Mouse (Mus musculus): ENCODE results near the gene Nrbf2. TPM values are rescaled to one million over a fixed set of nuclear protein-coding genes. Genes with fewer than 3 reads are reported as not detected.
A peak's percentile ranks its signal among the peaks of the same experiment; 100 is the strongest.

Gene Nrbf2
- polyA plus RNA-seq, 1 experiment from 2014 or later: 37.0 TPM

GRCm38 (mm10) chr10:67296482-67297152 lies 11.5 kb upstream of the Nrbf2 start:
- no peak overlapping the region for H3K4me3 ChIP-seq (ENCODE audit: low read depth, low read length)
- no peak for ATAC-seq (ENCODE audit: low read depth)
- 76% methylated on average over 8 of the region's 8 CpGs for WGBS

DNA sequence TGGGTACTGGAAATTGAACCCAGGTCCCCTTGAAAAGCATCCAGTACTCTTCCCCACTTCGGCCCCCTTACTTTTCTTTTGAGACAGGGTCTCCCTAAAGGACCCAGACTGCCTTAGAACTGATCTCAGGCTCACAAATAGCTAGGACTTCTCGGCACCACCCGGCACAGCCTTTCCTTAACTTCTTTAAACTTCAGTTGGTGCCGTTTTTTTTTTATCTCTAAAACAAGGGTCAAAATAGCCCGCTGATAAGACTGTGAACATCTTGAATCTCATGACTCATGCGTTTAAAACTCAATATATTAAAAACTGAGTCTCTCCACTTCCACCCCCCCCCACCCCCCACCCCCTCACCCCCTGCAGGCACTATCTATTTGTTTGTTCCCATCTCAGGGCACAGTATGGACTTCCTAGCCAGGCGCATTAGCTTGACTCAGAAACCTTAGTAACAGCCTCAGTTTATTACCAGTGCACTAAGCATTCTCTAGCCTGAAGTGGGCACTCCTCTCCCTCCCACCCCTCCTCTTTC lies 10.9 kb upstream of the Nrbf2 start:
- Histone ChIP-seq H3K4me3 (ENCODE audit: low read depth, low read length) (no peak overlapping the region), H3K4me2 (ENCODE audit: low read depth, low read length) (no peak overlapping the region), H3K27me3 (ENCODE audit: control insufficient read depth, insufficient read depth, low read length) (no peaks in the 10 kb centered on the region), H3K9ac (replicated peaks; ENCODE audit: low read depth, low read length) (no peak overlapping the region), H3K36me3 (ENCODE audit: control insufficient read depth, insufficient read depth, low read length) (no peaks in the 10 kb centered on the region), H3K27ac (ENCODE audit: low read depth, low read length) (no peak overlapping the region), H3K4me1 (ENCODE audit: control insufficient read depth, insufficient read depth, low read length) (no peaks in the 10 kb centered on the region), H3K9me3 (ENCODE audit: control insufficient read depth, low read length) (no peaks in the 10 kb centered on the region)
- ATAC-seq (ENCODE audit: low read depth): no peak
- WGBS: 77% methylated on average over 7 of the region's 7 CpGs

More at GRCm38 (mm10) chr10:67296482-67297152, 11.5 kb upstream of the Nrbf2 start:
- H3K9me3 ChIP-seq (ENCODE audit: control insufficient read depth, low read length): no peaks in the 10 kb centered on the region
- H3K4me2 ChIP-seq (ENCODE audit: low read depth, low read length): no peak overlapping the region
- no peaks in the 10 kb centered on the region for H3K27me3 ChIP-seq (ENCODE audit: control insufficient read depth, insufficient read depth, low read length)
- no peak overlapping the region for H3K9ac ChIP-seq (replicated peaks; ENCODE audit: low read depth, low read length)
- H3K36me3 ChIP-seq (ENCODE audit: control insufficient read depth, insufficient read depth, low read length): no peaks in the 10 kb centered on the region
- no peaks in the 10 kb centered on the region for H3K4me1 ChIP-seq (ENCODE audit: control insufficient read depth, insufficient read depth, low read length)
- no peak overlapping the region for H3K27ac ChIP-seq (ENCODE audit: low read depth, low read length)

DNA sequence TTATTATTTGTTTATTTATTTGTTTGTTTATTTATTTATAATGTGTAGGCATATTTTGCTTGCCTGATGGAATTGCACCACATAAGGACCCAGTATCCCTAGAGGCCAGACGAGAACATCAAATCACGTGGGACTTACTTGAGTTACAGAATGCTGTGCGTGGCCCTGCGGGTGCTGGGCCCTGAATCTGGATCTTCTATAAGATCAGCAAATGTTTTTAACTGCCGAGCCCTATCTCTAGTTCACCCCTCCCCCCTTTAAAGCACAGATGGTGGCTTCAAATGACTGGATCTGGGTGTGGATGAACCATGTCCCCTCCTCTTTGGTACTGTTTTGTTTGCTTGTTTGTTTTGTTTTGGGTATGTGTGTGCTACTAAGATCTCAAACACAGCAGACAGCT lies 10.2 kb upstream of the Nrbf2 start:
- H3K4me1 ChIP-seq (ENCODE audit: control insufficient read depth, insufficient read depth, low read length): no peaks in the 10 kb centered on the region
- no peaks in the 10 kb centered on the region for H3K36me3 ChIP-seq (ENCODE audit: control insufficient read depth, insufficient read depth, low read length)
- H3K27me3 ChIP-seq (ENCODE audit: control insufficient read depth, insufficient read depth, low read length): no peaks in the 10 kb centered on the region
- no peak overlapping the region for H3K27ac ChIP-seq (ENCODE audit: low read depth, low read length)
- WGBS: 72% methylated on average over 5 of the region's 5 CpGs
- H3K9ac ChIP-seq (replicated peaks; ENCODE audit: low read depth, low read length): no peak overlapping the region
- no peaks in the 10 kb centered on the region for H3K9me3 ChIP-seq (ENCODE audit: control insufficient read depth, low read length)
- no peak overlapping the region for H3K4me3 ChIP-seq (ENCODE audit: low read depth, low read length)
- no peak overlapping the region for H3K4me2 ChIP-seq (ENCODE audit: low read depth, low read length)
- no peak for ATAC-seq (ENCODE audit: low read depth)

GRCm38 (mm10) chr10:67291087-67291486 lies 6.0 kb upstream of the Nrbf2 start:
- WGBS: 74% methylated on average over 8 of the region's 8 CpGs
- no peaks in the 10 kb centered on the region for H3K27me3 ChIP-seq (ENCODE audit: control insufficient read depth, insufficient read depth, low read length)
- H3K9ac ChIP-seq (replicated peaks; ENCODE audit: low read depth, low read length): no peak overlapping the region
- no peak for ATAC-seq (ENCODE audit: low read depth)
- no peaks in the 10 kb centered on the region for H3K4me1 ChIP-seq (ENCODE audit: control insufficient read depth, insufficient read depth, low read length)
- H3K36me3 ChIP-seq (ENCODE audit: control insufficient read depth, insufficient read depth, low read length): no peaks in the 10 kb centered on the region
- no peak overlapping the region for H3K27ac ChIP-seq (ENCODE audit: low read depth, low read length)
- H3K4me3 ChIP-seq (ENCODE audit: low read depth, low read length): no peak overlapping the region
- no peak overlapping the region for H3K4me2 ChIP-seq (ENCODE audit: low read depth, low read length)
- no peaks in the 10 kb centered on the region for H3K9me3 ChIP-seq (ENCODE audit: control insufficient read depth, low read length)

DNA sequence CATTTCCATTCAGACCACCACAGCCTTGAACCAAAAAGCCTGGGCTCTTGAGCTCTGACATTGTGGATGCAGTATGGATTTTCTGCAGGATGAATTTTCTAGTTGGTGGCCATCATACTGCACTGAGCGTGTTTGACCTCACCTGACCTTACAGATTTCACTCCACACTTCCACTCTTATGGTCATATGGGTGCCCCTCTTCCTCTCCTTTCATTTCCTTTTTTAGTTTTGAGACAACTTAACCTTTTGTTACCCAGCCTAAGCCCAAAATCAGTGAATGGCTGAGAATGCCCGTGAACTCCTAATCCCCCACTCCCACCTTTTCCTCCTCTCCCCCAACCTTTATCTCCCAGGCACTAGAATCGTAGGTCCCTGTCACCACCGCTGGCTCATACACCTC lies 5.5 kb upstream of the Nrbf2 start:
- 74% methylated on average over 4 of the region's 4 CpGs for WGBS
- Histone ChIP-seq H3K27me3 (ENCODE audit: control insufficient read depth, insufficient read depth, low read length) (no peaks in the 10 kb centered on the region), H3K36me3 (ENCODE audit: control insufficient read depth, insufficient read depth, low read length) (no peaks in the 10 kb centered on the region), H3K9ac (replicated peaks; ENCODE audit: low read depth, low read length) (no peak overlapping the region), H3K4me3 (ENCODE audit: low read depth, low read length) (no peak overlapping the region), H3K4me2 (ENCODE audit: low read depth, low read length) (no peak overlapping the region), H3K4me1 (ENCODE audit: control insufficient read depth, insufficient read depth, low read length) (no peaks in the 10 kb centered on the region), H3K9me3 (ENCODE audit: control insufficient read depth, low read length) (no peaks in the 10 kb centered on the region), H3K27ac (ENCODE audit: low read depth, low read length) (no peak overlapping the region)
- ATAC-seq (ENCODE audit: low read depth): no peak

GRCm38 (mm10) chr10:67287877-67288276 lies 2.8 kb upstream of the Nrbf2 start:
- Histone ChIP-seq H3K27ac (ENCODE audit: low read depth, low read length) (no peak overlapping the region), H3K4me2 (ENCODE audit: low read depth, low read length) (no peak overlapping the region), H3K4me3 (ENCODE audit: low read depth, low read length) (no peak overlapping the region), H3K36me3 (ENCODE audit: control insufficient read depth, insufficient read depth, low read length) (no peaks in the 10 kb centered on the region), H3K9me3 (ENCODE audit: control insufficient read depth, low read length) (no peaks in the 10 kb centered on the region), H3K4me1 (ENCODE audit: control insufficient read depth, insufficient read depth, low read length) (peaks cover 11% of the 10 kb centered on the region), H3K9ac (replicated peaks; ENCODE audit: low read depth, low read length) (no peak overlapping the region), H3K27me3 (ENCODE audit: control insufficient read depth, insufficient read depth, low read length) (no peaks in the 10 kb centered on the region)
- 58% methylated on average over 3 of the region's 3 CpGs for WGBS
- ATAC-seq (ENCODE audit: low read depth): no peak

- Histone ChIP-seq H3K9me3 (ENCODE audit: control insufficient read depth, low read length) (no peaks in the 10 kb centered on the region), H3K4me3 (ENCODE audit: low read depth, low read length) (peak overlapping the region; percentile 72), H3K27ac (ENCODE audit: low read depth, low read length) (peak overlapping the region; percentile 66), H3K4me2 (ENCODE audit: low read depth, low read length) (peak overlapping the region; percentile 90), H3K9ac (replicated peaks; ENCODE audit: low read depth, low read length) (peak overlapping the region; percentile 78), H3K27me3 (ENCODE audit: control insufficient read depth, insufficient read depth, low read length) (no peaks in the 10 kb centered on the region), H3K4me1 (ENCODE audit: control insufficient read depth, insufficient read depth, low read length) (peaks cover 15% of the 10 kb centered on the region), H3K36me3 (ENCODE audit: control insufficient read depth, insufficient read depth, low read length) (no peaks in the 10 kb centered on the region)
- under 1% methylated on average over 35 of the region's 41 CpGs for WGBS
- peak; percentile 80; the same call in 1 of the 2 replicates for ATAC-seq (ENCODE audit: low read depth)
Observed at GRCm38 (mm10) chr10:67284761-67285175, 337 bp downstream of the Nrbf2 start.

GRCm38 (mm10) chr10:67284311-67284710 lies 794 bp downstream of the Nrbf2 start:
- Histone ChIP-seq H3K9ac (replicated peaks; ENCODE audit: low read depth, low read length) (peak overlapping the region; percentile 78), H3K4me2 (ENCODE audit: low read depth, low read length) (peak overlapping the region; percentile 90), H3K9me3 (ENCODE audit: control insufficient read depth, low read length) (no peaks in the 10 kb centered on the region), H3K27ac (ENCODE audit: low read depth, low read length) (peak overlapping the region; percentile 66), H3K4me3 (ENCODE audit: low read depth, low read length) (peak overlapping the region; percentile 72), H3K36me3 (ENCODE audit: control insufficient read depth, insufficient read depth, low read length) (no peaks in the 10 kb centered on the region), H3K27me3 (ENCODE audit: control insufficient read depth, insufficient read depth, low read length) (no peaks in the 10 kb centered on the region), H3K4me1 (ENCODE audit: control insufficient read depth, insufficient read depth, low read length) (peaks cover 15% of the 10 kb centered on the region)
- no peak for ATAC-seq (ENCODE audit: low read depth)
- WGBS: 2% methylated on average over 10 of the region's 10 CpGs

DNA sequence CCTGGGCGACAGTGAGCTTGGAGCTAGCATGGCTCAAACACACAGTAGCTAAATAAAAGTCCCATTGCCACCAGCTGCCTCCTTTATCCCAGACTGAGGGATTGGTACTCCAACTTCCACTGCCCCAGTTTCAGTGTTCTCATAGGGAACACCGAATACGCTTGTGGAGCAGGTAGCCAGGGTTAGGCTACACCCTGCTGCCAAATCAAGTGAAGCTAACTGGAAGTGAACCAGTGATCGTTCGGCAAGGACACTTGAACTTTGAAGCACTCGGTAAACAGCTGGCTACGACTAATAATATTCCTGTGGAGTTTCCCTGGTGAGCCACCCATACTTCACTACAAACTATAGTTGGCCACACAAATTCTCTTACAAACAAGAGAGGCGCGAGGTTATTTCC lies 1.6 kb downstream of the Nrbf2 start:
- Histone ChIP-seq H3K9ac (replicated peaks; ENCODE audit: low read depth, low read length) (no peak overlapping the region), H3K4me1 (ENCODE audit: control insufficient read depth, insufficient read depth, low read length) (peaks cover 15% of the 10 kb centered on the region), H3K27ac (ENCODE audit: low read depth, low read length) (no peak overlapping the region), H3K4me3 (ENCODE audit: low read depth, low read length) (no peak overlapping the region; the same call in 1 of the 2 replicates), H3K9me3 (ENCODE audit: control insufficient read depth, low read length) (no peaks in the 10 kb centered on the region), H3K36me3 (ENCODE audit: control insufficient read depth, insufficient read depth, low read length) (no peaks in the 10 kb centered on the region), H3K27me3 (ENCODE audit: control insufficient read depth, insufficient read depth, low read length) (no peaks in the 10 kb centered on the region), H3K4me2 (ENCODE audit: low read depth, low read length) (peak overlapping the region; percentile 20; the same call in 1 of the 2 replicates)
- 90% methylated on average over 9 of the region's 9 CpGs for whole genome bisulfite sequencing
- no peak for ATAC-seq (ENCODE audit: low read depth)

Measured in neural tube, embryonic 14.5 days (tissue).